Mouse (Mus musculus) heart, embryonic 11.5 days (tissue): ENCODE data around the gene Palld. TPM values are rescaled to one million over a fixed set of nuclear protein-coding genes. Genes with fewer than 3 reads are reported as not detected.

ENCODE experiments used
- ATAC-seq: fragments of 200-750 bp; cut with Nextera tagmentation; replicated peaks from 2 replicates; pipeline ENCODE4 v1.8.0; 2017; ENCODE audit warnings: moderate library complexity; ENCODE audit not compliant: insufficient number of reproducible peaks, low FRiP score, low TSS enrichment
- H3K27ac ChIP-seq: fragments of 300-500 bp; sonication (generic); 2 replicates; pipeline ENCODE4 v1.5.1; 2014; ENCODE audit warnings: mild to moderate bottlenecking, low read depth, low read length
- H3K27me3 ChIP-seq: fragments of 300-500 bp; sonication (generic); 2 replicates; pipeline ENCODE4 v1.6.1; 2014; ENCODE audit warnings: mild to moderate bottlenecking, low read length, mixed read lengths; ENCODE audit not compliant: control insufficient read depth, insufficient read depth
- H3K36me3 ChIP-seq: fragments of 300-500 bp; sonication (generic); 2 replicates; pipeline ENCODE4 v1.6.1; 2014; ENCODE audit warnings: mild to moderate bottlenecking, low read length, moderate library complexity, mixed read lengths; ENCODE audit not compliant: control insufficient read depth, insufficient read depth
- H3K4me1 ChIP-seq: fragments of 300-500 bp; sonication (generic); 2 replicates; pipeline ENCODE4 v1.6.1; 2014; ENCODE audit warnings: low read length; ENCODE audit not compliant: control insufficient read depth, insufficient read depth
- H3K4me2 ChIP-seq: fragments of 300-500 bp; sonication (generic); 2 replicates; pipeline ENCODE4 v1.6.1; 2014; ENCODE audit warnings: mild to moderate bottlenecking, moderate library complexity
- H3K4me3 ChIP-seq: fragments of 300-500 bp; sonication (generic); 2 replicates; pipeline ENCODE4 v1.5.1; 2014; ENCODE audit warnings: low read depth, low read length
- H3K9ac ChIP-seq: fragments of 300-500 bp; sonication (generic); 2 replicates; pipeline ENCODE4 v1.6.1; 2014; ENCODE audit warnings: mild to moderate bottlenecking, low read depth, low read length, moderate library complexity
- H3K9me3 ChIP-seq: fragments of 300-500 bp; sonication (generic); replicated peaks from 2 replicates; pipeline ENCODE4 v1.6.1; 2016; ENCODE audit warnings: low read length; ENCODE audit not compliant: control insufficient read depth
- WGBS: fragments of 180-500 bp; shearing (Covaris S2); extraction: QIAGEN DNeasy Blood & Tissue Kit; methylation state at CpG from one replicate; pipeline ENCODE4 v1.1.7; 2014; ENCODE audit not compliant: insufficient replicate concordance; 5-methylcytosine and 5-hydroxymethylcytosine counted together
- polyA plus RNA-seq: library from polyadenylated mRNA; unstranded; fragments of >200 nt; fragmentation: Nextera tagmentation; extraction: Ambion mirVana; gene quantifications from 2 replicates; pipeline ENCODE4 v1.2.1, GENCODE M21; 2014

Gene Palld
- polyA plus RNA-seq, 1 experiment from 2014 or later: 157 TPM

GRCm38 (mm10) chr8:61591446-61591845, 311.0 kb downstream of the Palld start:
- H3K4me1 ChIP-seq: peaks cover 20% of the 10 kb centered on the region
- H3K27ac ChIP-seq: peak overlapping the region; percentile 80
- H3K36me3 ChIP-seq: no peaks in the 10 kb centered on the region
- H3K4me2 ChIP-seq: peak overlapping the region; percentile 72
- no peaks in the 10 kb centered on the region for H3K9me3 ChIP-seq
- 8% methylated on average over 8 of the region's 8 CpGs for WGBS
- ATAC-seq: no peak
- H3K27me3 ChIP-seq: no peaks in the 10 kb centered on the region
- H3K4me3 ChIP-seq: peak overlapping the region; percentile 53
- H3K9ac ChIP-seq: peak overlapping the region; percentile 74; the same call in 1 of the 2 replicates

DNA sequence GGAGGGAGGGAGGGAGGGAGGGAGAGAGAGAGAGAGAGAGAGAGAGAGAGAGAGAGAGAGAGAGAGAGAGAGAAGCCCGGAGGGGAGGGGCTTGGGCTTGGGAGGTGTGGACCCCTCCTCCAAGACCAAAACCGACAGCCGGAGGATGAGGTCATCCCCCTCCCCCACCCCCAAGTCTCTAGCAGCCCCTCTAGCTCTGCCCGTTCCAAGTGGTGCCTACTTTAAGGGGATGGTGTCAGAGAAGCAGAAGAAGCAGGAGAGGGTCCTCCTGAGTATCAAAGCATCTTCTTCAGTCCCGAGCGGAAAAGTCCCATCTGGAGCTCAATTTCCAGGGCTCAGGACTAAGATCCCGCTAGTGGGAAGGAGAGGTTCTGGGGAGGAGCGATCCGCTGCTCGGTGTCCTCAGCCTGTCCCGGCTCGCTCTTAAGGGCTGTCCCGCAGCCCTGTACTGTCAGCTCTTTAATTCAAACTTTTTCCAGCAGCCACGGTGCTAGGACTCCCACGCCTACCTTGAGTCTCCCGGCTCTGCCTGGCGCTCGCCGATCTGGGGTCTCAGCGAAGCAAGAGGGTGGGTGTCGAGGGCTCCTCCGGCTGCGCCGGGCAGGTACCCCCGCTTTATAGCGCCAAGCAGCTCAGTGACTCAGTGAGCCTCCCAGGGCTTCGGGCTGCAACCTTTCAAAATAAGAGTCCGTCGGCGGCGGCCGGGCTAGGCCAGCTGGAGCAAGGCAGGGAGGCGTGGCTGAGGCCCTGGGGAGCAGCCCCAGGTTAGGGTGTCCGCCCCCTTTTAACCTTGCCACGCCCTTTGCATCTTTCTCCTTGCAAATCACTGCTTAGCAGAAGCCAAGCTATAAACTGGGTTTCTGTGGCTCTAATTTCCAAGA, 311.7 kb downstream of the Palld start:
- Histone ChIP-seq H3K9ac (peak overlapping the region; percentile 74), H3K36me3 (0 out of 2 replicates have a peak, but pooled peaks cover 2% of the 10 kb centered on the region), H3K27me3 (no peaks in the 10 kb centered on the region), H3K4me2 (peak overlapping the region; percentile 72), H3K9me3 (no peaks in the 10 kb centered on the region), H3K4me3 (peak overlapping the region; percentile 53), H3K4me1 (peaks cover 23% of the 10 kb centered on the region), H3K27ac (peak overlapping the region; percentile 80)
- WGBS: 1% methylated on average over 35 of the region's 35 CpGs
- ATAC-seq: peak; percentile 86

DNA sequence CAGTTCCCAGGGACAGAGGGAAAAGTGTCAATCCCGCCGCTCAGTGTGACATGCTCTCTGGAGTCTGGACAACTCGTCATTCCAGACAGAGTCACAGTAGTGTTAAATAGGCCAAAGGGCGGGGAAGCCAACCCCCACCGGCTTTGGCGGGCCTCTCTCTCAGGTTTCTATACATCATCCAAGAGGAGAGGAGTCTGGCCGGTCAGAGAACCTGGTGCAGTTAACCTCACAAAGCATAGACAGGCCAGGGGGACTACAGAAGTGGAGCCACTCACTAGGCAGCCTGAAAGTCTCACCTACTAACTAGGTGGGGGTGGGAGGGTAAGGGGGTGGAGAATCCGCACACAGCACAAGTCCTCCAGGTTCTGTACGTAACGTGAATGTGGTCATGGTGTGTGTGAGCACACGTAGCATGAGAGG, 312.5 kb downstream of the Palld start:
- H3K4me3 ChIP-seq: peak overlapping the region; percentile 53
- 0 out of 2 replicates have a peak, but pooled peaks cover 2% of the 10 kb centered on the region for H3K36me3 ChIP-seq
- H3K4me1 ChIP-seq: peaks cover 27% of the 10 kb centered on the region
- H3K9ac ChIP-seq: peak overlapping the region; percentile 74
- 5% methylated on average over 11 of the region's 11 CpGs for WGBS
- no peaks in the 10 kb centered on the region for H3K9me3 ChIP-seq
- no peaks in the 10 kb centered on the region for H3K27me3 ChIP-seq
- peak overlapping the region; percentile 66 for H3K27ac ChIP-seq
- ATAC-seq: no peak
- H3K4me2 ChIP-seq: peak overlapping the region; percentile 72

GRCm38 (mm10) chr8:61588336-61588735, 314.2 kb downstream of the Palld start:
- Histone ChIP-seq H3K27me3 (no peaks in the 10 kb centered on the region), H3K9me3 (no peaks in the 10 kb centered on the region), H3K9ac (no peak overlapping the region), H3K27ac (no peak overlapping the region), H3K4me3 (no peak overlapping the region), H3K4me2 (no peak overlapping the region), H3K36me3 (0 out of 2 replicates have a peak, but pooled peaks cover 2% of the 10 kb centered on the region), H3K4me1 (peaks cover 30% of the 10 kb centered on the region)
- ATAC-seq: no peak
- WGBS: 82% methylated on average over 1 of the region's 1 CpGs

- H3K4me1 ChIP-seq: peaks cover 30% of the 10 kb centered on the region
- no peak for ATAC-seq
- WGBS: 74% methylated on average over 3 of the region's 3 CpGs
Measured at GRCm38 (mm10) chr8:61587731-61588130, 314.8 kb downstream of the Palld start.

DNA sequence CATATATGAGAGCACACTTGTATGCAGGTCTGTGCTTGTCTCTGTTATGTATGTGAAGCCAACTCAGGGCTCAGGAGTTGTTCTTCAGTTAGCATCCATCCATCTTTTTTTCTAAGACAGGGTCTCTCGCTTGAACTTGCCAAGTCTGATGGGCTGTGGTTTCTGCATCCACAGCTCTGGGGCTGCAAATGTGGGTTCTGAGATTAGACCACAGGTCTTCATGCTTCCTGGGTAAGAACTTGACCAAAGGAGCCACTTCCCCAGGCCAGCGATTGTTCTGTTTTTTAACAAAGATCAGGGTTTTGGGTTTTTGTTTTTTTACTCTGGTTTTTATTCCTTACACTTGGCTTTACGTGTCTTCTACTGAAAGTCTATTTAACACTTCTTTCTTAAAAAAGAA, 316.0 kb downstream of the Palld start:
- ATAC-seq: no peak
- no peak overlapping the region for H3K27ac ChIP-seq
- H3K4me1 ChIP-seq: peaks cover 25% of the 10 kb centered on the region
- no peak overlapping the region for H3K4me2 ChIP-seq
- H3K9ac ChIP-seq: no peak overlapping the region
- no peak overlapping the region for H3K4me3 ChIP-seq
- H3K9me3 ChIP-seq: no peaks in the 10 kb centered on the region
- H3K27me3 ChIP-seq: no peaks in the 10 kb centered on the region
- H3K36me3 ChIP-seq: 0 out of 2 replicates have a peak, but pooled peaks cover 2% of the 10 kb centered on the region
- WGBS: 82% methylated on average over 3 of the region's 3 CpGs

More at GRCm38 (mm10) chr8:61587731-61588130, 314.8 kb downstream of the Palld start:
- Histone ChIP-seq H3K9me3 (no peaks in the 10 kb centered on the region), H3K4me3 (no peak overlapping the region), H3K4me2 (no peak overlapping the region), H3K27ac (no peak overlapping the region), H3K27me3 (no peaks in the 10 kb centered on the region), H3K36me3 (0 out of 2 replicates have a peak, but pooled peaks cover 2% of the 10 kb centered on the region), H3K9ac (no peak overlapping the region)

GRCm38 (mm10) chr8:61585746-61586145, 316.7 kb downstream of the Palld start:
- 71% methylated on average over 3 of the region's 3 CpGs for WGBS
- no peak overlapping the region for H3K9ac ChIP-seq
- 0 out of 2 replicates have a peak, but pooled peaks cover 2% of the 10 kb centered on the region for H3K36me3 ChIP-seq
- no peaks in the 10 kb centered on the region for H3K9me3 ChIP-seq
- no peaks in the 10 kb centered on the region for H3K27me3 ChIP-seq
- no peak overlapping the region; the same call in 1 of the 2 replicates for H3K27ac ChIP-seq
- H3K4me1 ChIP-seq: peaks cover 20% of the 10 kb centered on the region
- ATAC-seq: no peak
- H3K4me3 ChIP-seq: no peak overlapping the region
- H3K4me2 ChIP-seq: no peak overlapping the region

DNA sequence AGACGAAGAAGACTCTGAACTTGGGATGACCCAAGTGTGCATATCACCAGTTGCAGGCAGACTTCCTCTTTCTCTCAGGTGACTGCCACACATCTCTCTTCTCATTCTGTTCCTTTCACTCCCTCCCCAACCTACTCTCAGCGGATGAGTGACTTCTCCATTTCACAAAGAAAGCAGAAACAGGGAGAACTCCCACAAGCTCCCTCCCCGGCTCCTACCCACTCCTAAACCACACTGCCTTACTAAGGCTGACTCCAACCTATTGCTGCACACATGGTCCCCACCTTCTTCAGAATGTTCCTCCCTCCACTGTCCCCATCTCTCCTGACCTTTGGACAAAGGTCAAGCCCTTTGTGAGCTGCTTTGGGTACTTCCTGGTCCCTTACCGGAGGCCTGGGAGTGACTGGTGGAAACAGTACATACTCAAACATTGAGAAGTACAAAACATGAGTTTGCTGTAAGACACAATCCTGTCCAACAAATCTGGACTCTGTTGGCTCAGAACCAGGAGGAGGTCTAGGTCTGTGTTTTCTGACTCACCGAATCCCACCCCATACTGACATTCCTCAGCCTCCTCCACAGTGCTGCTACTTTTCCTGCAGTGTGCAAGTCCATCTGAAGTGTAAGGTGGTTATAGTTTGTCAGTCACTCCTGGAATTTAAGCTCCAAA, 317.6 kb downstream of the Palld start:
- Histone ChIP-seq H3K4me2 (no peak overlapping the region), H3K9me3 (no peaks in the 10 kb centered on the region), H3K9ac (no peak overlapping the region), H3K4me1 (peaks cover 16% of the 10 kb centered on the region), H3K36me3 (0 out of 2 replicates have a peak, but pooled peaks cover 2% of the 10 kb centered on the region), H3K27ac (no peak overlapping the region), H3K27me3 (no peaks in the 10 kb centered on the region), H3K4me3 (no peak overlapping the region)
- WGBS: 72% methylated on average over 5 of the region's 5 CpGs
- ATAC-seq: no peak
